Mouse (Mus musculus) forelimb bud, embryonic 11.5 days (tissue): ENCODE results near the gene Ttc4.

ENCODE experiments used
- DNase-seq: peaks from one replicate; pipeline ENCODE4 v3.0.0-alpha.2; 2012; ENCODE audit warnings: low read depth, low spot score

The Ttc4 gene

GRCm38 (mm10) chr4:106614180-106614797, 64.5 kb downstream of the Ttc4 start:
- peak; percentile 82 for DNase-seq

GRCm38 (mm10) chr4:106613560-106613959, 65.2 kb downstream of the Ttc4 start:
- no peak for DNase-seq

- no peak for DNase-seq
These were observed 65.6 kb downstream of the Ttc4 start for GRCm38 (mm10) chr4:106613105-106613504.
